Comparison of ENCODE assay signal across 8 mouse cellular contexts in the genomic region with DNA sequence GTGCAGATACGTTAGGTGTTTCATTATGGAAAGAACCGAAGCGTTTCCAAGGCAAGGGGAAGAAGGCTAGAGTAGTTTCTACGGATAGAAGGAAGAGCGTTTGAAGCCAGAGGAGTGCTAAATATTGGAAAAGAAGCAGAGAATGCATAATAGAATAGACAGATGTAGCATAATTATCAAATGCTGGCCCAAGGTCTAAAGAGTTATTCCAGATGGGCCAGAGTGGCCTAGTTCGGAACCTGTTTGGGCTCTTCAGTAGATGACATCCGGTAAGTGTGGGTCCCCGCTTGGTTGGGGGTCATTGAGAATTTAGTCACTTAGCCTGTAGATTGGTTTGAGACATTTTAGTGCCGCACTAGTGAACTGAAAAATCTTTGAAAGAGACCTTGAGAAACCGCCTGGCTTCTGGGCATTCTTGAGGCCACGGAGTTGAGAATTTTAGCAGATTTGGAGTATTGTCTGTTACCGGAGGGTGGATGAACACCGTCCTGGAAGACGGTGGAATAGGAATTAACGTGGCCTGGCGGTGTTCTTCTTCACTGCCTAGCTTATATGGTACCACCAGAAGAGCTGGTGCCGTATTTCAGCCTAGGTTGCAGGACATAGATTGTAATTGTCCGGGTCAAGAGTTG. TPM values are rescaled to one million over a fixed set of nuclear protein-coding genes. Genes with fewer than 3 reads are reported as not detected.
DNase-seq lines count a peak whose midpoint lies in the region; ATAC-seq and TF ChIP-seq lines count a peak whose summit lies in the region.

No protein-coding gene starts in this region.

- no peak for TF ChIP-seq POLR2A in limb, embryonic 14.5 days (IDR thresholded peaks at IDR 0.05; ENCODE audit: borderline replicate concordance, extremely low read depth, insufficient read depth, insufficient read length)
- TF ChIP-seq POLR2A in small intestine, adult 2 months (IDR thresholded peaks at IDR 0.05; ENCODE audit: low read depth, low read length) = no peak

- no peaks in the 10 kb centered on the region for H3K27me3 ChIP-seq in forebrain, embryonic 13.5 days
- H3K27me3 ChIP-seq in limb, embryonic 14.5 days (ENCODE audit: control insufficient read depth, insufficient read depth, low read length) = no peaks in the 10 kb centered on the region
- H3K27me3 ChIP-seq in small intestine, adult 2 months (ENCODE audit: control insufficient read depth, insufficient read depth, low read length) = no peaks in the 10 kb centered on the region

- peak; percentile 13 to 18 for DNase-seq in cerebellum, postnatal 36 days
- no peak for DNase-seq in cerebellum, adult 9-10 months
- DNase-seq in spleen, adult 12 weeks (ENCODE audit: low spot score) = peak; percentile 6
- DNase-seq in spleen, postnatal 14 days (ENCODE audit: low spot score in 2 of 2) = no peak
- DNase-seq in limb, embryonic 14.5 days (ENCODE audit: low spot score) = no peak
- no peak for DNase-seq in adrenal gland, postnatal 25 days

- H3K9me3 ChIP-seq in forebrain, embryonic 13.5 days (replicated peaks) = no peaks in the 10 kb centered on the region
- no peaks in the 10 kb centered on the region for H3K9me3 ChIP-seq in limb, embryonic 14.5 days (ENCODE audit: control insufficient read depth, low read length)

- H3K27ac ChIP-seq in forebrain, embryonic 13.5 days = peak overlapping the region; percentile 96
- H3K27ac ChIP-seq in limb, embryonic 14.5 days (replicated peaks; ENCODE audit: low read depth, low read length) = peak overlapping the region; percentile 96
- H3K27ac ChIP-seq in small intestine, adult 2 months (ENCODE audit: insufficient read depth, low read depth, low read length) = peak overlapping the region; percentile 54

- WGBS in forebrain, embryonic 13.5 days = 2% methylated on average over 18 of the region's 18 CpGs
- WGBS in limb, embryonic 14.5 days = 3% methylated on average over 18 of the region's 18 CpGs
- WGBS in small intestine, adult 2 months = 1% methylated on average over 18 of the region's 18 CpGs

- peaks cover 33% of the 10 kb centered on the region for H3K4me1 ChIP-seq in forebrain, embryonic 13.5 days
- H3K4me1 ChIP-seq in limb, embryonic 14.5 days (ENCODE audit: control insufficient read depth, insufficient read depth, low read length) = peaks cover 10% of the 10 kb centered on the region
- peaks cover 3% of the 10 kb centered on the region for H3K4me1 ChIP-seq in small intestine, adult 2 months (ENCODE audit: control insufficient read depth, insufficient read depth, insufficient read length, low read length)

- H3K4me2 ChIP-seq in forebrain, embryonic 13.5 days = peak overlapping the region; percentile 95
- H3K4me2 ChIP-seq in limb, embryonic 14.5 days (replicated peaks; ENCODE audit: low read depth, low read length, severe bottlenecking) = peak overlapping the region; percentile 91

- H3K9ac ChIP-seq in forebrain, embryonic 13.5 days = peak overlapping the region; percentile 98
- peak overlapping the region; percentile 95 for H3K9ac ChIP-seq in limb, embryonic 14.5 days (ENCODE audit: low read depth, low read length, severe bottlenecking)

- no peak for TF ChIP-seq CTCF in small intestine, adult 2 months (IDR thresholded peaks at IDR 0.05; ENCODE audit: extremely low read depth, insufficient read length, insufficient replicate concordance, low read depth, low read length)

- peak overlapping the region; percentile 91 for H3K4me3 ChIP-seq in forebrain, embryonic 13.5 days
- H3K4me3 ChIP-seq in limb, embryonic 14.5 days (replicated peaks; ENCODE audit: low read length) = peak overlapping the region; percentile 89
- peak overlapping the region; percentile 92 for H3K4me3 ChIP-seq in small intestine, adult 2 months (ENCODE audit: low read depth, low read length)

- 0 out of 2 replicates have a peak, but pooled peaks cover 3% of the 10 kb centered on the region for H3K36me3 ChIP-seq in forebrain, embryonic 13.5 days (ENCODE audit: poor library complexity, severe bottlenecking)
- peaks cover 7% of the 10 kb centered on the region; the same call in 1 of the 2 replicates for H3K36me3 ChIP-seq in limb, embryonic 14.5 days (ENCODE audit: control insufficient read depth, insufficient read depth, low read length)
- H3K36me3 ChIP-seq in small intestine, adult 2 months (ENCODE audit: control insufficient read depth, insufficient read depth, low read length) = no peaks in the 10 kb centered on the region

- no peak for ATAC-seq in forebrain, embryonic 13.5 days
- no peak for ATAC-seq in limb, embryonic 14.5 days (ENCODE audit: low FRiP score, low read depth)

RNA-seq across cellular contexts. Expression of a gene that starts 1.1 kb away (rescaled TPM):
- polyA plus RNA-seq in forebrain, embryonic 13.5 days (2015; fragmentation: Nextera tagmentation; extraction: Ambion mirVana) = 66.6 and 66.7 TPM in 2 replicates
- polyA plus RNA-seq in limb, embryonic 14.5 days (2012; rRNA removed) = 23.1 and 26.6 TPM in 2 replicates
- polyA plus RNA-seq in limb, embryonic 14.5 days (2014; fragmentation: Nextera tagmentation; extraction: Ambion mirVana) = 50.2 and 54.1 TPM in 2 replicates
- polyA plus RNA-seq in small intestine, adult 2 months (2012; rRNA removed) = 1.5 and 4.0 TPM in 2 replicates
- 62.4 and 67.5 TPM in 2 replicates for total RNA-seq in adrenal gland, postnatal 25 days (2021)

Comparison
In these comparisons a context has a peak if more than half of its experiments do, and no peak if none do; other contexts are left out.
1. DNase-seq: peak in cerebellum, postnatal 36 days (2 of 2) and spleen, adult 12 weeks (single experiment); none in cerebellum, adult 9-10 months (single experiment), spleen, postnatal 14 days (0 of 2), limb, embryonic 14.5 days (single experiment) and adrenal gland, postnatal 25 days (single experiment).
2. Peak in every context shown above with its lines, with median percentiles within 50 percentile points of each other: H3K27ac ChIP-seq and H3K4me3 ChIP-seq.